Comparison of ENCODE assay signal across 8 mouse cellular contexts in the genomic region with DNA sequence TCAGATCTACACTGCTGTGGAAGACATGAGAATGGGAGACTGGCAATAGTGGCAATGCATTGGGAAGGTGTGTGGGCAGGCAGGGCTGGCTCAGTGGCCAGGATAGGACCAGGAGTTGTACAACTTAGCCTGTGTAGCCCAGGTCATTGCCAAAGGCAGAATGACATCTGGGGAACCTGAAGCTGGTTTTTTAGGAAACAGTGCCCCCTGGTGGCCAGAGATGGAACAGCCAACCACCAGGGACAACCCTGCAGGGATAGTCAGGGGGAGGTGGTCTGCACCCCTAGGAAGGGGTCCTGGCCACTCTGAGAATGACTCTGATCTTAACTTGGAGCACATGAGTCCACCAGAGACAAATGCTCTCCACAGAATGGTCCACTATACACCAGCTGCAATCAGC. TPM values are rescaled to one million over a fixed set of nuclear protein-coding genes. Genes with fewer than 3 reads are reported as not detected.
A peak's percentile ranks its signal among the peaks of the same experiment; 100 is the strongest.
DNase-seq lines count a peak whose midpoint lies in the region; ATAC-seq and TF ChIP-seq lines count a peak whose summit lies in the region.
"Had no signal": no experiment of that assay in that cellular context is flagged by ENCODE, and none has a peak within 500 bp of the region (broad histone marks: within the 10 kb centered on the region; RNA-seq: fewer than 3 reads in every experiment).

No protein-coding gene starts in this region.

- no peak overlapping the region for H3K27ac ChIP-seq in intestine, embryonic 16.5 days (ENCODE audit: low read length)
- no peak overlapping the region for H3K27ac ChIP-seq in lung, embryonic 14.5 days (ENCODE audit: low read depth)
- H3K27ac ChIP-seq: stomach, embryonic 15.5 days had no signal

- ATAC-seq in frontal cortex, adult (ENCODE audit: low TSS enrichment), result peak; percentile 50; the same call in 1 of the 2 replicates
- ATAC-seq in intestine, embryonic 16.5 days, result 0 out of 2 replicates have a peak, but pooled peaks have one; percentile 10
- peak; percentile 20; the same call in 1 of the 2 replicates for ATAC-seq in lung, embryonic 14.5 days (ENCODE audit: insufficient read depth)

- no peaks in the 10 kb centered on the region for H3K9me3 ChIP-seq in intestine, embryonic 16.5 days (ENCODE audit: control insufficient read depth, low read length)
- no peaks in the 10 kb centered on the region for H3K9me3 ChIP-seq in lung, embryonic 14.5 days (ENCODE audit: low read depth, low read length)
- H3K9me3 ChIP-seq: stomach, embryonic 15.5 days had no signal

- H3K27me3 ChIP-seq in intestine, embryonic 16.5 days (replicated peaks; ENCODE audit: control insufficient read depth, insufficient read depth, low read length), result no peaks in the 10 kb centered on the region
- H3K27me3 ChIP-seq in lung, embryonic 14.5 days (ENCODE audit: insufficient read depth, low read length), result no peaks in the 10 kb centered on the region
- H3K27me3 ChIP-seq: stomach, embryonic 15.5 days had no signal

- H3K4me2 ChIP-seq in intestine, embryonic 16.5 days (ENCODE audit: low read depth, low read length), result no peak overlapping the region
- H3K4me2 ChIP-seq in lung, embryonic 14.5 days, result no peak overlapping the region
- H3K4me2 ChIP-seq: stomach, embryonic 15.5 days had no signal

- H3K36me3 ChIP-seq in intestine, embryonic 16.5 days (ENCODE audit: control insufficient read depth, insufficient read depth, low read length), result peaks cover 19% of the 10 kb centered on the region
- H3K36me3 ChIP-seq in lung, embryonic 14.5 days (ENCODE audit: insufficient read depth), result peaks cover 48% of the 10 kb centered on the region

- no peak overlapping the region for H3K9ac ChIP-seq in intestine, embryonic 16.5 days (ENCODE audit: low read depth, low read length)
- no peak overlapping the region for H3K9ac ChIP-seq in lung, embryonic 14.5 days
- H3K9ac ChIP-seq: stomach, embryonic 15.5 days had no signal

- H3K4me1 ChIP-seq in intestine, embryonic 16.5 days (ENCODE audit: control insufficient read depth, insufficient read depth, low read length), result no peaks in the 10 kb centered on the region
- H3K4me1 ChIP-seq in lung, embryonic 14.5 days (ENCODE audit: insufficient read depth), result no peaks in the 10 kb centered on the region
- H3K4me1 ChIP-seq: stomach, embryonic 15.5 days had no signal

- H3K4me3 ChIP-seq in intestine, embryonic 16.5 days (ENCODE audit: low read length), result no peak overlapping the region
- H3K4me3 ChIP-seq in lung, embryonic 14.5 days (ENCODE audit: low read depth, low read length), result no peak overlapping the region
- H3K4me3 ChIP-seq: stomach, embryonic 15.5 days had no signal

- DNase-seq in 416B (ENCODE audit: low read depth), result peak; percentile 68
- peak; percentile 60 to 62 for DNase-seq in CD8-positive naive resting alpha-beta T cell, adult 2 months (ENCODE audit: low read depth in 2 of 2, low spot score in 2 of 2)
- DNase-seq in cerebellum, adult 8-10 months, result peak; percentile 67
- DNase-seq in lung, embryonic 14.5 days, result peak; percentile 83
- peak; percentile 68 for DNase-seq in ovary, postnatal 14 days (ENCODE audit: low spot score)

- TF ChIP-seq CTCF in lung, embryonic 14.5 days (IDR thresholded peaks at IDR 0.05; ENCODE audit: low read depth), result peak; percentile 96

RNA-seq across cellular contexts. Expression of gene Micall2, which starts 14.4 kb away (rescaled TPM):
- polyA plus RNA-seq in intestine, embryonic 16.5 days (2015; fragmentation: Nextera tagmentation; extraction: Ambion mirVana), result 11.6 and 14.8 TPM in 2 replicates
- polyA plus RNA-seq in lung, embryonic 14.5 days (2014; fragmentation: Nextera tagmentation; extraction: Ambion mirVana), result 3.0 and 4.8 TPM in 2 replicates

RNA-seq across cellular contexts. Expression of gene Ints1, which starts 24.9 kb away (rescaled TPM):
- 18.8 and 18.9 TPM in 2 replicates for polyA plus RNA-seq in intestine, embryonic 16.5 days (2015; fragmentation: Nextera tagmentation; extraction: Ambion mirVana)
- polyA plus RNA-seq in lung, embryonic 14.5 days (2014; fragmentation: Nextera tagmentation; extraction: Ambion mirVana), result 37.6 and 39.8 TPM in 2 replicates

RNA-seq across cellular contexts. Expression of gene Mafk, which starts 40.8 kb away (rescaled TPM):
- polyA plus RNA-seq in intestine, embryonic 16.5 days (2015; fragmentation: Nextera tagmentation; extraction: Ambion mirVana), result 25.0 and 25.2 TPM in 2 replicates
- polyA plus RNA-seq in lung, embryonic 14.5 days (2014; fragmentation: Nextera tagmentation; extraction: Ambion mirVana), result 8.0 and 10.0 TPM in 2 replicates
